Mouse (Mus musculus) lung, postnatal 0 days (tissue): ENCODE measurements at regions not wholly inside any gene's neighbourhood (a gene's known extent, or its start where the extent isn't known, plus 50 kb on each side); places are given as distances from the start of the nearest gene placed in this dataset.

Source experiments
- ATAC-seq: fragments of 200-750 bp; cut with Nextera tagmentation; 2 replicates; pipeline ENCODE4 v1.8.0; 2017; ENCODE audit warnings: moderate library complexity
- DNase-seq: peaks from one replicate; pipeline ENCODE4 v3.0.0-alpha.2; 2016; ENCODE audit warnings: low spot score
- H3K27ac ChIP-seq: fragments of 300-500 bp; sonication (generic); 2 replicates; pipeline ENCODE4 v1.5.1; 2014; ENCODE audit warnings: antibody characterized with exemption, mild to moderate bottlenecking, low read length, mixed read lengths
- H3K27me3 ChIP-seq: fragments of 300-500 bp; sonication (generic); replicated peaks from 2 replicates; pipeline ENCODE4 v1.6.1; 2014; ENCODE audit warnings: low read length, mixed read lengths; ENCODE audit not compliant: insufficient read depth
- H3K36me3 ChIP-seq: fragments of 300-500 bp; sonication (generic); 2 replicates; pipeline ENCODE4 v1.6.1; 2014; ENCODE audit warnings: low read length, mixed read lengths; ENCODE audit not compliant: insufficient read depth
- H3K4me1 ChIP-seq: fragments of 300-500 bp; sonication (generic); 2 replicates; pipeline ENCODE4 v1.6.1; 2014; ENCODE audit warnings: antibody characterized with exemption, low read depth, low read length, mixed read lengths; ENCODE audit not compliant: insufficient read depth
- H3K4me2 ChIP-seq: fragments of 300-500 bp; sonication (generic); replicated peaks from 2 replicates; pipeline ENCODE4 v1.6.1; 2014; ENCODE audit warnings: low read depth, mild to moderate bottlenecking, low read length, moderate library complexity, mixed read lengths
- H3K4me3 ChIP-seq: fragments of 300-500 bp; sonication (generic); 2 replicates; pipeline ENCODE4 v1.5.1; 2014; ENCODE audit warnings: low read depth, low read length
- H3K9ac ChIP-seq: fragments of 300-500 bp; sonication (generic); replicated peaks from 2 replicates; pipeline ENCODE4 v1.6.1; 2014; ENCODE audit warnings: low read depth, mild to moderate bottlenecking
- H3K9me3 ChIP-seq: fragments of 300-500 bp; sonication (generic); 2 replicates; pipeline ENCODE4 v1.6.1; 2016; ENCODE audit warnings: low read length, mixed read lengths
- CTCF ChIP-seq: IDR thresholded peaks from 2 replicates; pipeline ENCODE4 v1.5.1; 2016; ENCODE audit warnings: antibody characterized with exemption, mild to moderate bottlenecking
- EP300 ChIP-seq: IDR thresholded peaks from 2 replicates; pipeline ENCODE4 v1.6.1; 2016; ENCODE audit warnings: antibody characterized with exemption, mild to moderate bottlenecking, control low read depth
- WGBS: fragments of 180-500 bp; shearing (Covaris S2); extraction: QIAGEN DNeasy Blood & Tissue Kit; methylation state at CpG from one replicate; pipeline ENCODE4 v1.1.7; 2014; 5-methylcytosine and 5-hydroxymethylcytosine counted together

DNA sequence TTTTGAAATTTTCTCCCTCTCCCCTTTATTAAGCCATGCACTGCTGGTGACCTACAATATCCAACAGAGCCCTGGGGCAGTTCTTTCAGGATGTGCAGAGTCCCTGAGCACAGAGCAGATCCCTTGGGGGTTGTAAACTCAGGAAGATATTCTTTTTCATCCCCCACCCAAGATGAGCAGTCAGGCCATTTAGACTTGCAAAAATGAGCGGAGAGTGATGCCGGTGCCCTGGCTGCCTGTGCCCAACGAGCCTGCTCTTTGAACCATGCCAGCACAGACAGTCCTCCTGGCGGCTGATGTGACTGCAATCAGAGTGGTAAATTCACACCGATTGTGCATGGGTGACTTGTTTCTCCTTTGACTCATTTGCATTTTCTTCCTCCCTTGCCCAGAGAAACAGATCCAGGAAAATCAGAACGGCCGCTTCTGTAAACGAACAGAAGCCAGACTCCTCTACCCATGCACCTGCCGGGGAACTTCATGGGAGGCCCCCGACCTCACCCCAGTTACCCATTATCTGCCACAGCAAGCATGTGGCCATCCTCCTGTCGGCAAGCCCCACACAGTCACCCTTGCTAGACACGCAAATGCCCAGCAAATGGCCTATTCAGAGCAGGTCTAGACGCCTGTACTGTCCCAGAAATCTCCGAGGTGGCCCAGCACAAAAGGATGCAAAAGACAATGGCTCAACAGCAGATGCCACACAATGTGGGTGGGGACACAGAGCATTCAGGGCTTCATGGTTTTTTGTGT, 92.4 kb downstream of the Gm815 start:
- no peak for ATAC-seq
- Histone ChIP-seq H3K4me1 (no peaks in the 10 kb centered on the region), H3K36me3 (no peaks in the 10 kb centered on the region), H3K4me3 (no peak overlapping the region), H3K9ac (no peak overlapping the region), H3K27ac (no peak overlapping the region), H3K27me3 (no peaks in the 10 kb centered on the region), H3K4me2 (no peak overlapping the region), H3K9me3 (no peaks in the 10 kb centered on the region)
- TF ChIP-seq CTCF (no peak), EP300 (no peak)
- no peak for DNase-seq
- WGBS = 69% methylated on average over 14 of the region's 14 CpGs

DNA sequence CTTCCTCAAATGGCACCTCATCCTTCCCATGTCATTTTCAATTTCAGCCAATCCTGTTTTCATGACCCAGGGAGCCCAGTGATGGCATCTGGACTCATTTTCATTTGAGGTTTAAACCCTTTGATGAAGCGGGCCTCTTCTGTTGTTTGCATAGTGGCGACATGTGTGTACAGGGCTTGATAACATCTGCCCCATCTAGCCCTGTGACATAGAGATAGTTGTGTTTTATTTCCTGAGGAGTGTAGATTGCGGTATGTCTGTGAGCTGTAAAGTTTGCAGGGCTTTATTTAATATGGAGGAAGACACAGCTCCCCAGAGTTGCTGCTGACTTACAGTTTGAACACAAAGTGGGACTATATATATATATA, 92.9 kb downstream of the Gm815 start:
- no peaks in the 10 kb centered on the region for H3K4me1 ChIP-seq
- no peaks in the 10 kb centered on the region for H3K27me3 ChIP-seq
- ATAC-seq (no peak), DNase-seq (no peak)
- no peak overlapping the region for H3K9ac ChIP-seq
- no peaks in the 10 kb centered on the region for H3K9me3 ChIP-seq
- TF ChIP-seq EP300 (no peak), CTCF (no peak)
- WGBS = 62% methylated on average over 3 of the region's 3 CpGs
- no peak overlapping the region for H3K4me3 ChIP-seq
- H3K36me3 ChIP-seq = no peaks in the 10 kb centered on the region
- H3K27ac ChIP-seq = no peak overlapping the region
- no peak overlapping the region for H3K4me2 ChIP-seq

- DNase-seq (no peak), ATAC-seq (no peak)
- WGBS = 72% methylated on average over 2 of the region's 2 CpGs
- Histone ChIP-seq H3K9ac (no peak overlapping the region), H3K4me2 (no peak overlapping the region), H3K9me3 (no peaks in the 10 kb centered on the region), H3K4me1 (no peaks in the 10 kb centered on the region), H3K36me3 (no peaks in the 10 kb centered on the region), H3K27me3 (no peaks in the 10 kb centered on the region), H3K4me3 (no peak overlapping the region), H3K27ac (no peak overlapping the region)
- TF ChIP-seq EP300 = no peak
- no peak for TF ChIP-seq CTCF
Observed at GRCm38 (mm10) chr19:26979322-26979721, 93.6 kb downstream of the Gm815 start.

- Histone ChIP-seq H3K27me3 (no peaks in the 10 kb centered on the region), H3K4me1 (no peaks in the 10 kb centered on the region), H3K36me3 (no peaks in the 10 kb centered on the region), H3K4me2 (no peak overlapping the region), H3K27ac (no peak overlapping the region), H3K9ac (no peak overlapping the region), H3K4me3 (no peak overlapping the region), H3K9me3 (no peaks in the 10 kb centered on the region)
- DNase-seq = no peak
- TF ChIP-seq EP300 (no peak), CTCF (no peak)
- ATAC-seq = no peak
- WGBS = 100% methylated on average over 1 of the region's 1 CpGs
Observed at GRCm38 (mm10) chr19:26986672-26987071, 101.0 kb downstream of the Gm815 start.

DNA sequence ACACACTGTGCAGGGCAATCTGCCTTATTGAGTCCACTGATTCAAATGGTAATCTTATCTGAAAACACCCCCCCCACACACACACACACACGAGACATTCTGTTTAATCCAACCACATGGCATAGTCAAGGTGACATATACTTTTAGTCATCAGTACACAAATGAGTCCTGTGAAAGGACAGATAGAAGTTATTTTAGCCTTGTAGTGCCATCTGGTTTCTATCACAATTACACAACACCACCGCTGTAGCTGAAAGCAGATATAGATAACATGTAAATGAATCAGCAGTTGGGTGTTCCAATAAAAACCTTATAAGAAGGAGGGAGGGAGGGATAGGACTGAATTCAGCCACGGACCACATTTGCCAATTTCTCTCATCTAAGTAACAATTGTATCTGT, 101.5 kb downstream of the Gm815 start:
- H3K4me1 ChIP-seq = no peaks in the 10 kb centered on the region
- no peak overlapping the region for H3K27ac ChIP-seq
- ATAC-seq = peak; percentile 35; the same call in 1 of the 2 replicates
- no peak overlapping the region for H3K4me3 ChIP-seq
- no peaks in the 10 kb centered on the region for H3K9me3 ChIP-seq
- WGBS = 44% methylated on average over 3 of the region's 3 CpGs
- H3K9ac ChIP-seq = no peak overlapping the region
- no peaks in the 10 kb centered on the region for H3K36me3 ChIP-seq
- peak; percentile 57 for DNase-seq
- H3K27me3 ChIP-seq = no peaks in the 10 kb centered on the region
- no peak overlapping the region for H3K4me2 ChIP-seq
- TF ChIP-seq EP300 = no peak
- TF ChIP-seq CTCF = no peak

DNA sequence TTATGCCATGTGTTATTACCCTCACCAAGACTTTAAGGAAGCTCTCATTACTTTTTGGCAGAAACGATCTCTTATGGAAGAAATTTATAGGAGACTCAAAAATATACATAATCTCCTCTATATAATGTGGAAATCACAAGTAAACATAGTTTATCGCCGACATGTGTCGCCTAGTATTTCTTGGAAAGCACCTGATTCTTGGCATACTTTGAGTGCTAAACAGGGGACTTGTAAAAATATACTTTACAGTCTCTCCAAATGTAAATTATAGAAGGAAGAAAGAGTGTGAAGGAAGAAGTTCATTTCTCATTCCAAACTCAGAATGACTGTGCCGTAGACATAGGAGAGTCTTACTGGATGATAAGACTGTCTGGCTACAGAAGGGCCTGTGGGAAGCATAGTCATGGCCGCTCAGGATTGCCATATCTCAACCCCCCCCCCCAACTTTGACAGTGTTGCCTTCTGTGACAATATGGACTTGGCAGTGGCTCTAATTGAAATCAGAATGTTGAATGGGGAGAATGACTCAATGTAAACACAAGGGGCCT, 102.3 kb downstream of the Gm815 start:
- Histone ChIP-seq H3K4me2 (no peak overlapping the region), H3K4me3 (no peak overlapping the region), H3K36me3 (no peaks in the 10 kb centered on the region), H3K9ac (no peak overlapping the region), H3K9me3 (no peaks in the 10 kb centered on the region), H3K27ac (no peak overlapping the region), H3K4me1 (no peaks in the 10 kb centered on the region), H3K27me3 (no peaks in the 10 kb centered on the region)
- TF ChIP-seq CTCF = no peak
- TF ChIP-seq EP300 = no peak
- DNase-seq (no peak), ATAC-seq (no peak)
- 64% methylated on average over 6 of the region's 6 CpGs for WGBS
